Mouse (Mus musculus): ENCODE results near the gene Zdhhc14. TPM values are rescaled to one million over a fixed set of nuclear protein-coding genes. Genes with fewer than 3 reads are reported as not detected.

The Zdhhc14 gene
- polyA plus RNA-seq, 1 experiment from 2014 or later = 6.2 TPM

DNA sequence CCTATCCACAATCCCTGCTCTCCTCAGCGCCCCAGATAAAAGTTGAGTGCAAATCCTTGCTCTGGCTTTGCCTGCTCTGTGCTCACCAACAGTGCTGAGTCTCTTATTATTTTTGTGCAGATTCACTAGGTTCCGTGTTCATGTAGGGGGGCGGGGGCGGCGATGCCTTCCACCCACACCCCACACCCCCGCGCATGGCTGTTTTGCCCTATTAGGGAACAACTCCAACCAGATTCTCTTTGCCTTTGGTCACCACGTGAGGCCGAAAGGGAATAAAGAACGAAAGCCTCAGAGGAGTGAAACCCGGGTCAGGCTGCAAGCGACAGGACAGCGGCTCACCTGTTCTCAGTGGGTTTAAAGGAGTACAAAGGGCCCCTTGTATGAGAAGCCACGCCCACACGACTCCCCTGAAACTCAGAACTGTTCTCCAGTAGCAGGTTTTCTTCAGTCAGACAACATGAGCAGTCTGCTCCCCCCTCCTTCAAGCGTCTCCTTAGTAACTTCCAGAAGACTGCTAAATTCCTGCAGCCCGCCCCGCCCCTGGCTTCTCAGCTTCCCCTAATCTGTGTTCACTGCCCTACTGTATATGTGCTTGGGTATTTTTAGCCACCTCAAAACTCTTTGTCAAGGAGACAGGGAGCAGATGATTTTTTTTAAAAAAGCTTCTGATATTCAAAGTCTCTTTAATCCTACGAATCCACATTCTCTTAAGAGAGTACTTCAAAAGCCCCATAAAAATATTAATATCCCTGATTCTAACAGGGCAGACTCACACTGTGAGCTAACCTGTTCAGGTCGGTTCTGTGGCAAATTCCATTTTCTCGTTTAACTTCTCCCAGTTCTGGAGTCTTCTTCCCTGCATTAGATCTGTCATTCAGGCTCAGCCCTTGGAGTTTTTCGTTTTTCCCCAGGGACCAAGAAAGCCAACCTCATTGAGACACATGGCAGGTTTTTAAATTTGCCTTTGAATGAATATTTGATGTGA is 278.2 kb downstream of the Zdhhc14 start:
- Histone ChIP-seq H3K9me3 (ENCODE audit: control insufficient read depth, low read length) (no peaks in the 10 kb centered on the region), H3K27ac (ENCODE audit: low read depth, low read length) (peak overlapping the region; percentile 60)
- WGBS = 14% methylated on average over 22 of the region's 22 CpGs

DNA sequence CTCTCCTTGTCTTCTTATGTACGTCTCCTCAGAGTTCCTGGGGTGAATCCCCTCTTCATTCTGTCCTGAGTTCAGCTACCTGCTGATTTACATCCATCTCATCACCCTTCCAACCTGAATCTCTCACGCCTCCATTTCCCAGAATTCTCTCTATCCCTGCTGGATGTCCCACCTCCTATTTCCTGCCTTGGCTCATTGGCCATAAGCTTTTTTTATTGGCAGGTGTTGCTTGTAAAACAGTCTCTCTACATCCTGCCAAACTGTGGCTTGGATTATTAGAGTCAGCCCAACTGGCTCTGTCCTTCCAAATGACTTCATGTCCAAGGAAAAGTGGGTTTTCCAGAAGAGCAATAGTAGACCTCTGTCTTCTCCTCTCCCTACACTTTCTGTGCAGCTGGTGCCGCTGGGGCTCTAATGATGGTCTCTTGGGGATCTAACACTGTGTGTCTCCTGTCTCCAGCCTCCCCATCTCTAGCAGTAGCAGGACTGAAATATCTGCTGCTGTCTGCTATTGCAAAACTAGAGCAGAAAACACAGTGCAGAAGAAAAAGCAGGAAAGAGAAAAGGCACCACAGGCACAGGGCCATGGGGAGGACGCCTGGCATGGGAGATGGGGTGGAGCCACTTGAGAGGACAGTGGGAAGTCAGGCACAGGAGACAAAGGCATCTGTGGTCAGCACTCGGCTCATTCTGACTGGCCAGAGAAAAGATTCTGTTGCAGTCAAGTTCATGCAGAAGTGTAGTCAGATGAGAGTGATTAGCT is 288.0 kb downstream of the Zdhhc14 start:
- 64% methylated on average over 5 of the region's 5 CpGs for WGBS
- Histone ChIP-seq H3K4me1 (replicated peaks; ENCODE audit: control insufficient read depth, insufficient read depth, low read length) (no peaks in the 10 kb centered on the region), H3K27me3 (replicated peaks; ENCODE audit: control insufficient read depth, insufficient read depth, low read length) (no peaks in the 10 kb centered on the region), H3K4me3 (ENCODE audit: low read depth, low read length) (no peak overlapping the region), H3K27ac (ENCODE audit: low read depth, low read length) (no peak overlapping the region), H3K9me3 (ENCODE audit: control insufficient read depth, low read length) (no peaks in the 10 kb centered on the region), H3K4me2 (no peak overlapping the region), H3K36me3 (ENCODE audit: control insufficient read depth, insufficient read depth, low read length) (no peaks in the 10 kb centered on the region), H3K9ac (ENCODE audit: low read depth, low read length) (no peak overlapping the region)
- ATAC-seq (replicated peaks; ENCODE audit: low FRiP score) = no peak
- no peak for DNase-seq (ENCODE audit: low spot score)

More for the DNA sequence above, 278.2 kb downstream of the Zdhhc14 start:
- Histone ChIP-seq H3K9ac (ENCODE audit: low read depth, low read length) (peak overlapping the region; percentile 39; the same call in 1 of the 2 replicates), H3K4me2 (peak overlapping the region; percentile 59), H3K4me3 (ENCODE audit: low read depth, low read length) (peak overlapping the region; percentile 21; the same call in 1 of the 2 replicates), H3K36me3 (ENCODE audit: control insufficient read depth, insufficient read depth, low read length) (no peaks in the 10 kb centered on the region), H3K4me1 (replicated peaks; ENCODE audit: control insufficient read depth, insufficient read depth, low read length) (no peaks in the 10 kb centered on the region), H3K27me3 (replicated peaks; ENCODE audit: control insufficient read depth, insufficient read depth, low read length) (no peaks in the 10 kb centered on the region)
- no peak for ATAC-seq (replicated peaks; ENCODE audit: low FRiP score)
- DNase-seq (ENCODE audit: low spot score) = peak; percentile 59

DNA sequence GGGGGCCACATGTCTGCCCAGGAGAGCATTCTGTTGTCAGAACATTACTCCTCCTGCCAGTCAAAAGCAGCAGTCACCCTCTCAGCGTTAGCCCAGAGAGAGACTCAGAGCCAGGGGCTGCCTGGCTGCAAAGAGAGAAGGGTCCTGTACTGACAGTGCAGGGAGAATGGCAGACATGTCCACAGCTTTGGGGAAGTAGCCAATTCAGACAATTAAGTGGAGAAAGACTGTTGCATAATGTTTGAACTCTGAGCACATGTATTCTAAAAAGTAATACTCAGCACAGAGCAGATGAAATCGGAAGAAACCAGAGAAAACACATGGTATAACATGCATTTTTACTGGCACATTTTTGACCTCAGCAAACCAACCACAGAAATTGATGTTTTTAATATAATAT is 292.9 kb downstream of the Zdhhc14 start:
- Histone ChIP-seq H3K4me3 (ENCODE audit: low read depth, low read length) (no peak overlapping the region), H3K36me3 (ENCODE audit: control insufficient read depth, insufficient read depth, low read length) (no peaks in the 10 kb centered on the region), H3K27ac (ENCODE audit: low read depth, low read length) (no peak overlapping the region), H3K4me1 (replicated peaks; ENCODE audit: control insufficient read depth, insufficient read depth, low read length) (no peaks in the 10 kb centered on the region), H3K27me3 (replicated peaks; ENCODE audit: control insufficient read depth, insufficient read depth, low read length) (no peaks in the 10 kb centered on the region), H3K4me2 (no peak overlapping the region), H3K9me3 (ENCODE audit: control insufficient read depth, low read length) (no peaks in the 10 kb centered on the region), H3K9ac (ENCODE audit: low read depth, low read length) (no peak overlapping the region)
- WGBS = 49% methylated on average over 2 of the region's 2 CpGs
- DNase-seq (ENCODE audit: low spot score) = no peak
- no peak for ATAC-seq (replicated peaks; ENCODE audit: low FRiP score)

DNA sequence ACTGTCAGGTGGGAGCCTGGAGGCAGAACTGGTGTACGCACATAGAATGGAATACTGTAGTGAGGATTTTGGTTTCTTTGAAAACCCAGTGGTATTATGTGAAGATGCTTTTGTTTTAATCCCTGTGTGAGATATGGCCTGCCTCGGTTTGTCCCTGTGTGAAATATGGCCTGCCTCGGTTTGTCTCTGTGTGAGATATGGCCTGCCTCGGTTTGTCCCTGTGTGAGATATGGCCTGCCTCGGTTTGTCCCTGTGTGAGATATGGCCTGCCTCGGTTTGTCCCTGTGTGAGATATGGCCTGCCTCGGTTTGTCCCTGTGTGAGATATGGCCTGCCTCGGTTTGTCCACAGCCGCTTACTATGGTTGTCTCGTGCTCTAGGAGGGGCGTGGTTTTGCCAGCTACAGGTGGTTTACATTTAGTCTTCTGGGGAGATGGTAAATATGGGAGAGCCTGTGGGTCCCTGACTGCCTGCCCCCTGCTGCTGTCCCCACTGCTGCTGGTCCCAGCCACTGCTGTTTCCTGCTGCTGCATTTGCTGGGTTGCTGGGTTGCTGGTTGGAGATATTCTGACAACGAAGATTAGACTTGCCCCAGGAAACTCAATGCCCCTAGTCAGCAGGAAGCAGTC is 299.9 kb downstream of the Zdhhc14 start:
- 63% methylated on average over 12 of the region's 12 CpGs for WGBS

GRCm38 (mm10) chr17:5793593-5793992 is 301.2 kb downstream of the Zdhhc14 start:
- no peaks in the 10 kb centered on the region for H3K36me3 ChIP-seq (ENCODE audit: control insufficient read depth, insufficient read depth, low read length)
- H3K9ac ChIP-seq (ENCODE audit: low read depth, low read length) = no peak overlapping the region
- H3K4me1 ChIP-seq (replicated peaks; ENCODE audit: control insufficient read depth, insufficient read depth, low read length) = peaks cover 23% of the 10 kb centered on the region
- WGBS = 69% methylated on average over 4 of the region's 4 CpGs
- H3K9me3 ChIP-seq (ENCODE audit: control insufficient read depth, low read length) = no peaks in the 10 kb centered on the region
- no peak overlapping the region for H3K4me3 ChIP-seq (ENCODE audit: low read depth, low read length)
- no peaks in the 10 kb centered on the region for H3K27me3 ChIP-seq (replicated peaks; ENCODE audit: control insufficient read depth, insufficient read depth, low read length)
- ATAC-seq (replicated peaks; ENCODE audit: low FRiP score) (no peak), DNase-seq (ENCODE audit: low spot score) (no peak)
- H3K27ac ChIP-seq (ENCODE audit: low read depth, low read length) = no peak overlapping the region
- no peak overlapping the region for H3K4me2 ChIP-seq

More for the DNA sequence above, 299.9 kb downstream of the Zdhhc14 start:
- Histone ChIP-seq H3K36me3 (ENCODE audit: control insufficient read depth, insufficient read depth, low read length) (no peaks in the 10 kb centered on the region), H3K9ac (ENCODE audit: low read depth, low read length) (no peak overlapping the region), H3K27me3 (replicated peaks; ENCODE audit: control insufficient read depth, insufficient read depth, low read length) (no peaks in the 10 kb centered on the region), H3K4me1 (replicated peaks; ENCODE audit: control insufficient read depth, insufficient read depth, low read length) (peaks cover 15% of the 10 kb centered on the region), H3K4me2 (no peak overlapping the region), H3K4me3 (ENCODE audit: low read depth, low read length) (no peak overlapping the region), H3K27ac (ENCODE audit: low read depth, low read length) (peak overlapping the region; percentile 11; the same call in 1 of the 2 replicates), H3K9me3 (ENCODE audit: control insufficient read depth, low read length) (no peaks in the 10 kb centered on the region)
- no peak for DNase-seq (ENCODE audit: low spot score)
- no peak for ATAC-seq (replicated peaks; ENCODE audit: low FRiP score)

DNA sequence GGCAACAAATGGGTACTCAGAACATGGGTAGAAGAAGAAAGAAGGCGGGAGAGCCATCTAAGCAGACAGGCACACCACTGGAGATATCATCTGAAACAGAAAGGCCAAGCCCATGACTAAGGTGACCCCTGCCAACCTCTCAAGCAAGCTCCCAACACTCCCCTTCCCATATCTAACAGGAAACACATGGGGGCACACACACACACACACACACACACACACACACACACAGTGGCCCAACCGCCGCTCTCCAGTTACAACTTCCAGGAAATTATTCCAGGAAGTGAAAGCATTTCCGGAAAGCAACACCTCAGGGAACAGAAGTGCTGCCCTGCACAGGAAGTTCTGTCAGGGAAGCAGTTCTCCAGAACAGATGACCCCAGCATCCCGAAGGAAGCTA is 301.9 kb downstream of the Zdhhc14 start:
- 45% methylated on average over 5 of the region's 5 CpGs for WGBS
- H3K4me1 ChIP-seq (replicated peaks; ENCODE audit: control insufficient read depth, insufficient read depth, low read length) = peaks cover 28% of the 10 kb centered on the region
- DNase-seq (ENCODE audit: low spot score) = no peak
- no peak overlapping the region for H3K4me2 ChIP-seq
- no peak overlapping the region for H3K9ac ChIP-seq (ENCODE audit: low read depth, low read length)
- ATAC-seq (replicated peaks; ENCODE audit: low FRiP score) = 0 out of 2 replicates have a peak, but pooled peaks have one; percentile 23
- H3K36me3 ChIP-seq (ENCODE audit: control insufficient read depth, insufficient read depth, low read length) = no peaks in the 10 kb centered on the region
- H3K9me3 ChIP-seq (ENCODE audit: control insufficient read depth, low read length) = no peaks in the 10 kb centered on the region
- no peaks in the 10 kb centered on the region for H3K27me3 ChIP-seq (replicated peaks; ENCODE audit: control insufficient read depth, insufficient read depth, low read length)
- H3K27ac ChIP-seq (ENCODE audit: low read depth, low read length) = no peak overlapping the region
- H3K4me3 ChIP-seq (ENCODE audit: low read depth, low read length) = no peak overlapping the region

- H3K36me3 ChIP-seq (ENCODE audit: control insufficient read depth, insufficient read depth, low read length) = no peaks in the 10 kb centered on the region
- no peak for ATAC-seq (replicated peaks; ENCODE audit: low FRiP score)
- 68% methylated on average over 5 of the region's 5 CpGs for WGBS
- peaks cover 36% of the 10 kb centered on the region for H3K4me1 ChIP-seq (replicated peaks; ENCODE audit: control insufficient read depth, insufficient read depth, low read length)
- H3K4me2 ChIP-seq = no peak overlapping the region
- H3K4me3 ChIP-seq (ENCODE audit: low read depth, low read length) = no peak overlapping the region
- H3K27me3 ChIP-seq (replicated peaks; ENCODE audit: control insufficient read depth, insufficient read depth, low read length) = no peaks in the 10 kb centered on the region
- no peak overlapping the region for H3K9ac ChIP-seq (ENCODE audit: low read depth, low read length)
- no peaks in the 10 kb centered on the region for H3K9me3 ChIP-seq (ENCODE audit: control insufficient read depth, low read length)
- no peak for DNase-seq (ENCODE audit: low spot score)
- H3K27ac ChIP-seq (ENCODE audit: low read depth, low read length) = no peak overlapping the region
These were observed 303.0 kb downstream of the Zdhhc14 start for GRCm38 (mm10) chr17:5795369-5795768.

- peak; percentile 45 for ATAC-seq (replicated peaks; ENCODE audit: low FRiP score)
- peak; percentile 59 for DNase-seq (ENCODE audit: low spot score)
- no peak overlapping the region for H3K4me2 ChIP-seq
- H3K9ac ChIP-seq (ENCODE audit: low read depth, low read length) = no peak overlapping the region
- no peaks in the 10 kb centered on the region for H3K9me3 ChIP-seq (ENCODE audit: control insufficient read depth, low read length)
- no peak overlapping the region for H3K4me3 ChIP-seq (ENCODE audit: low read depth, low read length)
- H3K4me1 ChIP-seq (replicated peaks; ENCODE audit: control insufficient read depth, insufficient read depth, low read length) = peaks cover 41% of the 10 kb centered on the region
- no peaks in the 10 kb centered on the region for H3K27me3 ChIP-seq (replicated peaks; ENCODE audit: control insufficient read depth, insufficient read depth, low read length)
- 3% methylated on average over 5 of the region's 5 CpGs for WGBS
- H3K36me3 ChIP-seq (ENCODE audit: control insufficient read depth, insufficient read depth, low read length) = no peaks in the 10 kb centered on the region
- H3K27ac ChIP-seq (ENCODE audit: low read depth, low read length) = no peak overlapping the region
These were observed 303.5 kb downstream of the Zdhhc14 start for GRCm38 (mm10) chr17:5795878-5796277.

Data from liver, embryonic 11.5 days (tissue).